Mouse (Mus musculus): ENCODE measurements around the gene 9230102O04Rik.

Gene 9230102O04Rik

GRCm38 (mm10) chr2:9885217-9885770 lies 4.0 kb downstream of the 9230102O04Rik start:
- DNase-seq (ENCODE audit: low read depth) = no peak

GRCm38 (mm10) chr2:9884533-9885216 lies 4.7 kb downstream of the 9230102O04Rik start:
- no peak for DNase-seq (ENCODE audit: low read depth)

- DNase-seq (ENCODE audit: low read depth) = no peak
These were observed 5.4 kb downstream of the 9230102O04Rik start for GRCm38 (mm10) chr2:9883803-9884532.

- no peak for DNase-seq (ENCODE audit: low read depth)
These were observed 6.2 kb downstream of the 9230102O04Rik start for GRCm38 (mm10) chr2:9882926-9883802.

GRCm38 (mm10) chr2:9882371-9882925 lies 6.9 kb downstream of the 9230102O04Rik start:
- no peak for DNase-seq (ENCODE audit: low read depth)

- no peak for DNase-seq (ENCODE audit: low read depth)
These were observed 7.7 kb downstream of the 9230102O04Rik start for GRCm38 (mm10) chr2:9881611-9882023.

GRCm38 (mm10) chr2:9881051-9881591 lies 8.2 kb downstream of the 9230102O04Rik start, which contains the start of gene 4930412O13Rik:
Gene 4930412O13Rik, plus strand, starts transcription at chr2:9881252.
- DNase-seq (ENCODE audit: low read depth) = no peak

GRCm38 (mm10) chr2:9880271-9880670 lies 9.1 kb downstream of the 9230102O04Rik start:
- no peak for DNase-seq (ENCODE audit: low read depth)

GRCm38 (mm10) chr2:9879493-9879892 lies 9.8 kb downstream of the 9230102O04Rik start:
- peak; percentile 80 for DNase-seq (ENCODE audit: low read depth)

GRCm38 (mm10) chr2:9879092-9879491 lies 10.2 kb downstream of the 9230102O04Rik start:
- DNase-seq (ENCODE audit: low read depth) = no peak

- no peak for DNase-seq (ENCODE audit: low read depth)
These were observed 10.7 kb downstream of the 9230102O04Rik start for GRCm38 (mm10) chr2:9878564-9879081.

- no peak for DNase-seq (ENCODE audit: low read depth)
These were observed 11.3 kb downstream of the 9230102O04Rik start for GRCm38 (mm10) chr2:9877966-9878563.

- DNase-seq (ENCODE audit: low read depth) = no peak
These were observed 12.0 kb downstream of the 9230102O04Rik start for GRCm38 (mm10) chr2:9877326-9877690.

- DNase-seq (ENCODE audit: low read depth) = no peak
These were observed 12.6 kb downstream of the 9230102O04Rik start for GRCm38 (mm10) chr2:9876621-9877325.

- DNase-seq (ENCODE audit: low read depth) = no peak
These were observed 13.5 kb downstream of the 9230102O04Rik start for GRCm38 (mm10) chr2:9875676-9876357.

- no peak for DNase-seq (ENCODE audit: low read depth)
These were observed 14.1 kb downstream of the 9230102O04Rik start for GRCm38 (mm10) chr2:9875220-9875619.

- DNase-seq (ENCODE audit: low read depth) = no peak
These were observed 14.7 kb downstream of the 9230102O04Rik start for GRCm38 (mm10) chr2:9874467-9875219.

- DNase-seq (ENCODE audit: low read depth) = no peak
These were observed 15.6 kb downstream of the 9230102O04Rik start for GRCm38 (mm10) chr2:9873757-9874156.

GRCm38 (mm10) chr2:9872682-9873081 lies 16.7 kb downstream of the 9230102O04Rik start:
- no peak for DNase-seq (ENCODE audit: low read depth)

All from c-Kit-positive CD71-positive TER-119-negative erythroid progenitor cells, embryonic 14.5 days (primary cell).